Mouse (Mus musculus): Measurements from ENCODE around the gene Camta2.

DNA sequence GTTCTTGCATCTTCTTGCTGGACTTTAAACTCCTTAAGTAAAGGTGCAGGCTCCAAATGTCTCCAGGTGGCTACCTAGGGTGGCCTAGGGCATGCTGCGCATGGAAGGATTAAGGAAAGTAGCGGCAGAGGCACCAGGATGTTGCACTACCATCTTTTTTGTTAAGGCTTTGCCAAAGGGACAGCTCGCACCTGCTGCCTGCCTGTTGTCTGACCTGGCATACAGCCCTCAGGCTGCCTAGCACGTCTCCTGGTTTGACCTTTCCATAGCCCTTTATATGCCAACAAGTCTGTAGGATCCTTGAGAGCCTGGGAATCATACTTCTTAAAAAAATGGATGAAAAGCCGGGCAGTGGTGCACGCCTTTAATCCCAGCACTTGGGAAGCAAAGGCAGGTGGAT is 44.9 kb downstream of the Camta2 start:
- no peak for TF ChIP-seq TAL1 (IDR thresholded peaks at IDR 0.05; ENCODE audit: low read length)
- TF ChIP-seq GATA1 (IDR thresholded peaks at IDR 0.05; ENCODE audit: low read length), result no peak

All from erythroblast, embryonic 14.5 days (primary cell).